Mouse (Mus musculus): Measurements from ENCODE around the gene Gm17660. TPM values are rescaled to one million over a fixed set of nuclear protein-coding genes. Genes with fewer than 3 reads are reported as not detected.

The Gm17660 gene
- polyA plus RNA-seq, 1 experiment from 2014 or later, result not detected

DNA sequence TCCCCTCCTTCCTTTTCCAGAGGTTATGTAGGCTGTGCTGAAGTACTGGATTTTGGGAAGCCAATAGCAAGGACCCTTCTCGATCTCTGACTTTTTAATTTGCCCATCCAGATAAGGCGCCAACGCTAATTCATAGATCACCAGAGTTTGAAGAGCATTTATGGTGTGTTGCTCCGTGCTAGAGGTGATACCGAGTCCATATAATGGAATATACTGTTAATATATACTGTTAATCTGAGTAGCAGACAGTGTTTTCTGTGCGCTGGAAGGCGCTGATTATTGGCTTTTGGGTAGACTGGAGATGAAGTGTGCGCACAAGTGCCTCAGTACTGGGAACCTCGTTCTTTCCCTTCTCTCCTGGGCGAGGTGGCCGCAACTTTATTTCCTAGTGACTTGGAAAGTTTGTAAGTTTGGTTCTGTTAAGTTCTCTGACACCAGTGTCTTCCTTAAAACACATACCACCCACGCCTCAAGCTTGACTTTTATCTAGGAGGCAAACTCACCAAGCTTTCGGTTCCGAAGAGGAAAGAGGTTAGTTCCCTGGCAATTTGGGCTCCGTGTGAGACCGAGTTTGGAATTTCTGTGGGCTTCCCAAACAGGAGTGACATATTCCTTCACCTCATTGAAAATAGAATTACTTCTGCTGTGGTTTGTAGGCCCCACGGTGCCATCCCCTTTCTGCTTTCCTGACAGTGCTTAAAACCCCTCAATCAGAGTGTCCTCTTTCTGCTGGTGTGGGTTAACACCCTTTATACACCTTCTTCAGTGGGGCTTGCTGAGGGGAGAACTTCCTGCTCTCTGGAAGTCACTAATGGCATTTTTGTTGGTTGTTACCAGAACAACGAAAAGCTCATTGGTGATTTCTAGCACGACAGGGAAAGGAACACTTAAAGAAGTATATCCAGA lies 30.0 kb downstream of the Gm17660 start:
- WGBS, result 2% methylated on average over 19 of the region's 19 CpGs
- peak; percentile 43 for DNase-seq (ENCODE audit: low spot score)

GRCm38 (mm10) chr5:104046256-104047199 lies 30.9 kb downstream of the Gm17660 start, which contains the start of gene Nudt9:
TSS of gene Nudt9 (plus strand) at chr5:104046306.
- Histone ChIP-seq H3K4me1 (replicated peaks; ENCODE audit: insufficient read depth, low read length) (peaks cover 4% of the 10 kb centered on the region; the same call in 1 of the 2 replicates), H3K4me3 (replicated peaks; ENCODE audit: low read depth, low read length) (peak within 1 kb of the TSS; percentile 86), H3K27me3 (ENCODE audit: insufficient read depth, low read length) (no peaks in the 10 kb centered on the region), H3K9ac (ENCODE audit: low read depth, low read length) (peak within 1 kb of the TSS; percentile 83), H3K27ac (peak within 1 kb of the TSS; percentile 79), H3K36me3 (ENCODE audit: insufficient read depth, low read length) (0 out of 2 replicates have a peak, but pooled peaks cover 11% of the 10 kb centered on the region), H3K4me2 (ENCODE audit: low read length) (peak within 1 kb of the TSS; percentile 75), H3K9me3 (replicated peaks; ENCODE audit: low read length) (no peaks in the 10 kb centered on the region)
- DNase-seq (ENCODE audit: low spot score) (peak; percentile 97), ATAC-seq (replicated peaks; ENCODE audit: low FRiP score, low read depth) (peak; percentile 99)
- 5% methylated on average over 90 of the region's 90 CpGs for WGBS
- TF ChIP-seq CTCF (IDR thresholded peaks at IDR 0.05; ENCODE audit: low read depth), result 0 out of 2 replicates have a peak, but pooled peaks have one; percentile 2

More for the DNA sequence above, 30.0 kb downstream of the Gm17660 start:
- H3K4me2 ChIP-seq (ENCODE audit: low read length), result peak overlapping the region; percentile 75
- 0 out of 2 replicates have a peak, but pooled peaks cover 13% of the 10 kb centered on the region for H3K36me3 ChIP-seq (ENCODE audit: insufficient read depth, low read length)
- peak overlapping the region; percentile 86 for H3K4me3 ChIP-seq (replicated peaks; ENCODE audit: low read depth, low read length)
- no peaks in the 10 kb centered on the region for H3K9me3 ChIP-seq (replicated peaks; ENCODE audit: low read length)
- H3K27me3 ChIP-seq (ENCODE audit: insufficient read depth, low read length), result no peaks in the 10 kb centered on the region
- TF ChIP-seq CTCF (IDR thresholded peaks at IDR 0.05; ENCODE audit: low read depth), result no peak
- H3K27ac ChIP-seq, result peak overlapping the region; percentile 79
- peaks cover 4% of the 10 kb centered on the region; the same call in 1 of the 2 replicates for H3K4me1 ChIP-seq (replicated peaks; ENCODE audit: insufficient read depth, low read length)
- peak overlapping the region; percentile 83 for H3K9ac ChIP-seq (ENCODE audit: low read depth, low read length)
- no peak for ATAC-seq (replicated peaks; ENCODE audit: low FRiP score, low read depth)

- WGBS, result 66% methylated on average over 2 of the region's 2 CpGs
- no peak overlapping the region for H3K27ac ChIP-seq
- H3K4me2 ChIP-seq (ENCODE audit: low read length), result no peak overlapping the region
- no peak for TF ChIP-seq CTCF (IDR thresholded peaks at IDR 0.05; ENCODE audit: low read depth)
- H3K9ac ChIP-seq (ENCODE audit: low read depth, low read length), result no peak overlapping the region
- no peaks in the 10 kb centered on the region for H3K9me3 ChIP-seq (replicated peaks; ENCODE audit: low read length)
- no peaks in the 10 kb centered on the region for H3K27me3 ChIP-seq (ENCODE audit: insufficient read depth, low read length)
- no peak overlapping the region for H3K4me3 ChIP-seq (replicated peaks; ENCODE audit: low read depth, low read length)
- ATAC-seq (replicated peaks; ENCODE audit: low FRiP score, low read depth) (no peak), DNase-seq (ENCODE audit: low spot score) (no peak)
- H3K36me3 ChIP-seq (ENCODE audit: insufficient read depth, low read length), result no peaks in the 10 kb centered on the region
- H3K4me1 ChIP-seq (replicated peaks; ENCODE audit: insufficient read depth, low read length), result peaks cover 4% of the 10 kb centered on the region; the same call in 1 of the 2 replicates
Observed at GRCm38 (mm10) chr5:104043704-104044103, 33.7 kb downstream of the Gm17660 start.

- no peaks in the 10 kb centered on the region for H3K9me3 ChIP-seq (replicated peaks; ENCODE audit: low read length)
- H3K9ac ChIP-seq (ENCODE audit: low read depth, low read length), result no peak overlapping the region
- H3K4me3 ChIP-seq (replicated peaks; ENCODE audit: low read depth, low read length), result no peak overlapping the region
- no peak overlapping the region for H3K27ac ChIP-seq
- H3K4me1 ChIP-seq (replicated peaks; ENCODE audit: insufficient read depth, low read length), result no peaks in the 10 kb centered on the region
- no peaks in the 10 kb centered on the region for H3K27me3 ChIP-seq (ENCODE audit: insufficient read depth, low read length)
- ATAC-seq (replicated peaks; ENCODE audit: low FRiP score, low read depth), result no peak
- H3K36me3 ChIP-seq (ENCODE audit: insufficient read depth, low read length), result no peaks in the 10 kb centered on the region
- TF ChIP-seq CTCF (IDR thresholded peaks at IDR 0.05; ENCODE audit: low read depth), result no peak
- H3K4me2 ChIP-seq (ENCODE audit: low read length), result no peak overlapping the region
- 92% methylated on average over 2 of the region's 2 CpGs for WGBS
- DNase-seq (ENCODE audit: low spot score), result no peak
Observed at GRCm38 (mm10) chr5:104042906-104043305, 34.5 kb downstream of the Gm17660 start.

- 65% methylated on average over 6 of the region's 6 CpGs for WGBS
- H3K27me3 ChIP-seq (ENCODE audit: insufficient read depth, low read length), result no peaks in the 10 kb centered on the region
- no peak overlapping the region for H3K9ac ChIP-seq (ENCODE audit: low read depth, low read length)
- DNase-seq (ENCODE audit: low spot score) (peak; percentile 69), ATAC-seq (replicated peaks; ENCODE audit: low FRiP score, low read depth) (no peak)
- no peak overlapping the region for H3K4me2 ChIP-seq (ENCODE audit: low read length)
- TF ChIP-seq CTCF (IDR thresholded peaks at IDR 0.05; ENCODE audit: low read depth), result peak; percentile 81
- H3K9me3 ChIP-seq (replicated peaks; ENCODE audit: low read length), result no peaks in the 10 kb centered on the region
- no peak overlapping the region for H3K27ac ChIP-seq
- no peaks in the 10 kb centered on the region for H3K4me1 ChIP-seq (replicated peaks; ENCODE audit: insufficient read depth, low read length)
- no peak overlapping the region for H3K4me3 ChIP-seq (replicated peaks; ENCODE audit: low read depth, low read length)
- no peaks in the 10 kb centered on the region for H3K36me3 ChIP-seq (ENCODE audit: insufficient read depth, low read length)
Observed at GRCm38 (mm10) chr5:104039154-104039932, 38.1 kb downstream of the Gm17660 start.
